ENCODE assay signal across 7 mouse cellular contexts in genomic region chr7:82869231-82870147, GRCm38 (mm10). TPM values are rescaled to one million over a fixed set of nuclear protein-coding genes. Genes with fewer than 3 reads are reported as not detected.
DNase-seq lines count a peak whose midpoint lies in the region; ATAC-seq and TF ChIP-seq lines count a peak whose summit lies in the region.

No protein-coding gene starts in this region.

- H3K9me3 ChIP-seq in midbrain, embryonic 10.5 days (replicated peaks), result no peaks in the 10 kb centered on the region
- no peaks in the 10 kb centered on the region for H3K9me3 ChIP-seq in stomach, embryonic 16.5 days (replicated peaks; ENCODE audit: control insufficient read depth, low read length)

- 0 out of 2 replicates have a peak overlapping the region, but pooled peaks have one; percentile 41 for H3K27ac ChIP-seq in cortical plate, adult 2 months (ENCODE audit: insufficient read depth, low read length)
- H3K27ac ChIP-seq in midbrain, embryonic 10.5 days (replicated peaks), result peak overlapping the region; percentile 100
- H3K27ac ChIP-seq in stomach, embryonic 16.5 days (ENCODE audit: low read length), result no peak overlapping the region

- under 1% methylated on average over 56 of the region's 56 CpGs for WGBS in midbrain, embryonic 10.5 days
- 9% methylated on average over 56 of the region's 56 CpGs for WGBS in stomach, embryonic 16.5 days

- no peaks in the 10 kb centered on the region for H3K4me1 ChIP-seq in cortical plate, adult 2 months (ENCODE audit: control insufficient read depth, insufficient read depth, low read length)
- peaks cover 52% of the 10 kb centered on the region for H3K4me1 ChIP-seq in midbrain, embryonic 10.5 days
- peaks cover 19% of the 10 kb centered on the region for H3K4me1 ChIP-seq in stomach, embryonic 16.5 days (ENCODE audit: control insufficient read depth, insufficient read depth, low read length)

- H3K4me2 ChIP-seq in stomach, embryonic 16.5 days (ENCODE audit: low read depth, low read length), result peak overlapping the region; percentile 85

- H3K36me3 ChIP-seq in midbrain, embryonic 10.5 days, result peaks cover 39% of the 10 kb centered on the region
- H3K36me3 ChIP-seq in stomach, embryonic 16.5 days (ENCODE audit: control insufficient read depth, insufficient read depth, low read length), result no peaks in the 10 kb centered on the region

- ATAC-seq in stomach, embryonic 16.5 days (ENCODE audit: insufficient read depth, low FRiP score), result no peak

- peak overlapping the region; percentile 69 for H3K4me3 ChIP-seq in cortical plate, adult 2 months (ENCODE audit: insufficient read depth, low read length)
- peak overlapping the region; percentile 100 for H3K4me3 ChIP-seq in midbrain, embryonic 10.5 days
- H3K4me3 ChIP-seq in stomach, embryonic 16.5 days (replicated peaks; ENCODE audit: low read length), result peak overlapping the region; percentile 86

- no peak for TF ChIP-seq CTCF in cortical plate, adult 2 months (IDR thresholded peaks at IDR 0.05; ENCODE audit: extremely low read depth, insufficient read depth, low read length)

- DNase-seq in adrenal gland, adult 8-10 months, result peak; percentile 42
- DNase-seq in gastrocnemius, postnatal 36 days, result peak; percentile 24 to 32
- peak; percentile 76 for DNase-seq in kidney, adult 11 months
- DNase-seq in left cerebral cortex, postnatal 36 days (ENCODE audit: low spot score in 2 of 2), result peak; percentile 55 to 68
- peak; percentile 77 for DNase-seq in midbrain, embryonic 10.5 days (ENCODE audit: low spot score)

- intact Hi-C loops in gastrocnemius, postnatal 36 days (cut with DNase I), result loop anchor here (5.0 to 10.0 kb wide), 3 partner anchors 152 to 805 kb away; no protein-coding TSS in a partner anchor
- intact Hi-C loops in left cerebral cortex, postnatal 36 days (cut with DNase I), result loop anchor here (2.0 to 10.0 kb wide), 5 partner anchors 127 to 615 kb away; no protein-coding TSS in a partner anchor

- no peak for TF ChIP-seq POLR2A in cortical plate, adult 2 months (IDR thresholded peaks at IDR 0.05; ENCODE audit: extremely low read depth, insufficient read depth, low read length)

- H3K27me3 ChIP-seq in midbrain, embryonic 10.5 days (ENCODE audit: low read depth, poor library complexity, severe bottlenecking), result no peaks in the 10 kb centered on the region
- no peaks in the 10 kb centered on the region for H3K27me3 ChIP-seq in stomach, embryonic 16.5 days (ENCODE audit: control insufficient read depth, insufficient read depth, low read length)

- peak overlapping the region; percentile 95 for H3K9ac ChIP-seq in stomach, embryonic 16.5 days (ENCODE audit: low read length)

RNA-seq across cellular contexts. Expression of gene Mex3b, which starts 2.4 kb away (rescaled TPM):
- total RNA-seq in adrenal gland, adult 8-10 months (2022), result 1 to 10 TPM; 1.8 to 2.6 (median 1.9) TPM
- 20.6 and 22.6 TPM in 2 replicates for polyA plus RNA-seq in cortical plate, adult 2 months (2012; rRNA removed)
- total RNA-seq in gastrocnemius, postnatal 36 days (2021), result under 1 TPM; 0.72 to 0.74 TPM
- 10 to 100 TPM; 22.9 to 31.4 TPM for total RNA-seq in left cerebral cortex, postnatal 36 days (2021)
- polyA plus RNA-seq in midbrain, embryonic 10.5 days (2016; fragmentation: Nextera tagmentation; extraction: Ambion mirVana), result 23.2 and 24.7 TPM in 2 replicates
- 4.8 and 6.6 TPM in 2 replicates for polyA plus RNA-seq in stomach, embryonic 16.5 days (2015; fragmentation: Nextera tagmentation; extraction: Ambion mirVana)

Comparison
In these comparisons a context has a peak if more than half of its experiments do, and no peak if none do; other contexts are left out.
1. RNA of gene Mex3b, which starts 2.4 kb away (total RNA-seq): 22.9 to 31.4 TPM in left cerebral cortex, postnatal 36 days; 1.8 to 2.6 TPM in adrenal gland, adult 8-10 months and 0.72 to 0.74 TPM in gastrocnemius, postnatal 36 days; every median in the first group is over 4 times any median in the second.
2. Peak in every context shown above with its lines, with median percentiles within 50 percentile points of each other: DNase-seq and H3K4me3 ChIP-seq.